Mouse (Mus musculus): ENCODE measurements around the gene Ghrh. TPM values are rescaled to one million over a fixed set of nuclear protein-coding genes. Genes with fewer than 3 reads are reported as not detected.
A peak's percentile ranks its signal among the peaks of the same experiment; 100 is the strongest.

Ghrh gene
- total RNA-seq, 2 experiments from 2014 or later: not detected

DNA sequence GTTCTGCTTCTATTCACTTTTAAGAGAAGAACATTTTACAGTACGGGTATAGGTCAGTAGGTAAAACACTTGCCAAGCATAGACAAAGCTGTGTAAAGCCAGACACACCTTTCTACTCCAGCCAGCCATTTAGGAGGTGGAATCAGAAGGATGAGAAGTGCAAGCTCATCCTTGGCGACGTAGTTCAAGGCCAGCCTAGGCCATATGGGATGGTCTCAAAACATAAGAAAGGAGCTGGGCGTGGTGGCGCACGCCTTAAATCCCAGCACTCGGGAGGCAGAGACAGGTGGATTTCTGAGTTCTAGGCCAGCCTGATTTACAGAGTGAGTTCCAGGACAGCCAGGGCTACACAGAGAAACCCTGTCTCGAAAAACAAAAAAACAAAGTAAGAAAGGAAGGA lies 37.7 kb downstream of the Ghrh start:
- intact Hi-C loops (cut with DNase I): no loop called here
- no peak for DNase-seq

DNA sequence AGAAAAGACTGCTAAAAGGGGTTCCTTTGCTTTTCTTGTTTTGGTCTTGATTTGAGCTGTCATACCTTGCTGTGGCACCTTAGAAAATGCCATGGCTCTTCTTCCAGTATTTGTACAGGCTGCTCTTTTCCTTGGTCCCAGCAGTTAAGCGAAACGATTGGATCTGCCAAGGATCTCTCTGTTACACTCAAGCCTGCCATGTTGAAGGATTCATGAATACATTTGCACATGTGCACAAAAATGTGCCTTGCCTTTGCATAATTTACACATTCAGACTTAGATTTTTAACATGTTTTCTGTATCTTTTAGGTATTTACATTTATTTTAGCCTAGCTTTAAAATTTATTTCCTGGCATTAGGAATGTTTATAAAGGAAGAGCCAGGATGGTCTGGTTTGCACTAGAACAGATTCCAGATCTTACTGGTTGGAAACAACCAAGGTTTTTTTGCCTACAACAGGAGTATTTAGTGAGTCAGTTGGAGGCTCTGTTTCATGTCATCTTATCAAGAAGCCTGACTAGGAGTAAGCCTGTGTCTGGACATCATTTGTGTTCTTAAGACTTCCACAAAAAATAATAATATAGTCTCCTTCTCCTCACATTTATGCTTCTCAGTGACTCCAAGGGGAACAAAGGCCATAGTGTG lies 38.9 kb downstream of the Ghrh start:
- DNase-seq: no peak

DNA sequence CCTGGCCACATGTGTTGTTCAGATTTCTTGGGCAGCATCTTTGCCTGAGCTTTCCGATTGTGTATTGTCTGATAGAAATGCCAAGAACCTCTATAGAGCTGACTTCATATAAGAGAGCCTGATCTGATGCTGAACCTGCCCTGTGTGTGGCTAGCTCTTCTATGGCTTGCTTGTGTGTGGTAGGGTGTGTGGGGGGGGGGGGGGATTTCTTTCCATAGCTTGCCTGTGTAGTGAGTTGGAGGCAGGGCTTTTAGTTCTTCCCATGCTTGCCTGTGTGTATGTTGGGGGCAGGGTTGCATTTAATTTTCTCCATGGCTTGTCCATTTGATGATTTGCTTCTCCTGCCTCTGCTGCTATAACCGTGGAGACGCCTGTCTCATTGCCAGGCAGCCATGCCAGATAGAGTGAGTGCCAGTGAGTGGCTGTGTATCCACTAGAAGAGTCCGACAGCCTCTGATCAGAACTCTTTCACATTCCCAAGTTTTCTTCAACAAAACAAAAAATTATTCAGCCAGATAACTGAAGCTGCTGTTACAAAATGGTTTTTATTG lies 39.5 kb downstream of the Ghrh start:
- DNase-seq: peak in 1 of 2 experiments; percentile 49
- intact Hi-C loops (cut with DNase I): no loop called here

More for the DNA sequence above, 38.9 kb downstream of the Ghrh start:
- intact Hi-C loops (cut with DNase I): no loop called here

DNA sequence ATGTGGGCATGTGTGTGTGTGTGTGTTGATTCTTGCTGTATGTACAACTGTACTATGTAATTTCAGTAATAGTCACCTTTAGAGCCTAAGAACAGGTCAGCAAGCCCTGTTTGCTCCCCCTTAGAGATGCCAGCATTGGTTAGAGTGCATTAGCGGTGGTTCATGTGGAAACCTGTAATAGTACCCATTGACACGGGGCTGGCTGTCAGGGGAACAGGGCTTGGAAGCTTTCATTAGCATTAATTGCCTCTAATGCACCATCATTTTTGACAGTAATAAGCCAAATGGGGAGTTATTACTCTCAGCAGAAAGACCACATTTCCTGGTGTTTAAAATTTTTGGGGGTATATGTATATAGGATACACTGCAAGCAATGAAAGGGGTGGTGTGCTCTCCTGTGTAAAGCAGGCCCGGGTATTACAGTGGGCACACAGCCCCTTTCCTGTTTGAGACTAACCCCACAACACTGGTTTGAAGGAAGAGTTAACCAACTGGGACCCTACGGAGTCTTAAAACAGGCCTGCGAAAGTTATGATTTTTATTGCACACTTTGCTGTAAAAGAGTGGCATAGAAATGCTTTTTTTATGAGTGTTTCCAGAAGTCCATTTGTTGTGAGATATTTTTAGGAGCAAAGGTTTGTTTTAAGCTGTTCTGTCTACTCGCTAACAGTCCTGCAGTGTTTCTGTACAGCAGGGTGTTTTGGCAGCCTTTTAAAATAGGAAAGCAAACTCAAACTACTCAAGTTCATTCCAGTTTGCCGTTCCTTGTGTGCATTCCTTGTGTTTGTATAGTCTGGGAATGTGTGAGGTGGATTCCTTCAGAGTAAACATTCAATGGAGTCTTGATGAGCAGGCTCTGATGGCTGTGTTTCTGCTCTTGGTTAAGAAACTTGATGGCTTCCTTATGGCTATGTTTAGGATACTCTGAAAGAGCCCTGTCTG lies 40.9 kb downstream of the Ghrh start:
- intact Hi-C loops (cut with DNase I): no loop called here
- DNase-seq: no peak

DNA sequence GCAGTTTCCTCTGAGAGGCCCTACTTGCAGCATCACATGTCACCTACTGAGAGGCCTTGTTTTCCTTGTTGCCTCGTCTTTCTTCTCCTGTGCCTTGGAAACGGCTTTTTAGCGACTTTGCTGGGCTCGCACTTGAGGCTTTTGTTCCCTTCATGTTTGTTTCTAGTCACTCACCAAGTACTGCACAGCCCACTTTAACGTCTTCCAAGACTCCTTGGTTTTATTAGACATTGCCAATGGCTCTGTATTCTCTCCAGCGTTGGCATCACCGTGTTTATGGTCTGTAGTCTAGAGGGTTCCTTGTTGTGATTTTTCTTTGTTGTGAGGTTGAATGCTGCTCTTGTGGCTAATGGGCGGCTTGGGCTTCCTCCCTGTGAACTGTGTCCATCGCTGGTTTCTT lies 44.2 kb downstream of the Ghrh start:
- intact Hi-C loops (cut with DNase I): no loop called here

DNA sequence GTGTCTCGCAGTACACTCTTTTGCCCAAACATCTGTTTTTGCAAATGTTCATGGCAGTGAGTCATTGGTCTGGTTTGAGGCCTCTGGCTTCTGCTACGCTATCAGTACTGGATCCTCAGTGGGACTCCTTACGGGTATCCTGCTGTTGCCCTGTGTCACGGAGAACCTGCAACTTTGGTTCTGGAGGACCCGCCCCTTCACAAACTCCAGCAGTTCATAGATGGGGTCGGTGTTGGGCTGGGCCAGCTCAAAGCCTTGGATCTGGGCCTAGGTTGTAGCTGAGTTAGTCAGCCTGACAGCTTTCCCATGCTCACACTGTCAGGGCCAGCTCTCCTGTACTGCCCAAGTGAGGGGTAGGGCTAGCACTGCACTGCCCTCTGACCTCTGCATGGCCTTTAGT lies 47.3 kb downstream of the Ghrh start:
- intact Hi-C loops (cut with DNase I): no loop called here
- no peak for DNase-seq

More for the DNA sequence above, 44.2 kb downstream of the Ghrh start:
- no peak for DNase-seq

DNA sequence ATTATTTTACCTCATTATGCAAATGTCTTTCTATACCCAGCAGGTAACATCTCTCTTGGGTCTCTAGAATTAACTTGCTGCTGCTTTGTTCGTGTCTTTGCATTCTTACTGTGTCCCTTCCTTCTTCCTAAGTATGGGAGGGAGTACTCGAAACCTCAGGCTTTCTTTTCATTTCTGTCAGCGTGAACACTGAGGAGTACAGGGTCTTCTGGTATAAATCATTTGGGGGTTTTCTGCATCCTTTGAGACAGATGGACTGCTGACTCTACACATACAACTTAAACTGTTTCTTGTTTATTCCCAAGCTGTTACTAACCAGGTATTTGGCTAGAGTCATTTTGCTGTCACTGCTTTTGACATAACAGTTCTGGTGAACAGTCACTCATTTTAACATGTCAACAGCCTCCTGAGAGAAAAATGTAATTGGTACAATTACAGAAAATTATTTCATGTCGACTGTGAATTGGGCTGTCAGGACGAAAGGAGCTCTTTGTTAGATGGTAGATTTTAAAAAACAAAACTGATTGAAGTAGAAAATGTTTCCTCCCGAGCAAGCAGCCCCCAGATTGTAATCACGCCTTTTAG lies 51.1 kb downstream of the Ghrh start:
- intact Hi-C loops (cut with DNase I): no loop called here
- no peak for DNase-seq

DNA sequence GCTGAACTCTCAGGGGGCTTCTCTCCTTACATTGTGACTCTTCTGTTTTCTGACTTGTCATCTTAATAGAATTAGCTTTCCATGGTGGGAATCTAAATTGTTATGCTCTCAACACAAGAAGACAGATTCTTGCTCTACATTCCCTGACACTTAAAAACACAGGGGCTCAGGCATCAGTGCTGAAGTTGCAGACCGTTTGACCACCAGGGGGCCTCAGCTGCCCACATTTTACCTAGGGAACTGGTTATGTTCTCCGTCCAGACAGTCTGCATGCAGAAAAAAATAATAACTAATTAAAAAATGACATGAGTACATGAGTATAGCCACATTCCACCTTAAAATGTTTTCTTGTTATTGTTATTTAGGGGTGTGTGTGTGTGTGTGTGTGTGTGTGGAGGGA lies 55.2 kb downstream of the Ghrh start:
- intact Hi-C loops (cut with DNase I): loop anchor here (2.0 kb wide), 2 partner anchors 165 to 279 kb away; partner anchors contain the start of gene Blcap
- peak; percentile 72 to 80 for DNase-seq

DNA sequence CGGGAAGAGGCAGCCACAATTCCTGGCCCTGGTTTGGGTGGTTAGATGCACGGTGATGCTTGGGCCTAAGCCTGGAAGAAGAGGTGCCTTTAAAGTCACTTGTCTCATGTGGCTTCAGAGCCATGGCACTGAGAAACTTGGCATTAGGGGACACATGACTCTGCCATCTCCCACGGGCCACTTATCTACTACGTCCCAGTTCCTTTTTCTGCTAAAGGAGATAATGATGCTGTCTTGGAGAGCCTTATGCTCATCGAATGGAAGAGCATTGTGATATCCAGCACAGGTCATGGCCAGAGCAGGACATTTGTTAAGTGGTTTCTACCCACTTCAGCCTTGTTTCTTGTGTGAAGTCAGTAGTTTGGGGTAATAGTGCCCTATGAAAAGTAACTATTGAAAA lies 58.3 kb downstream of the Ghrh start:
- DNase-seq: no peak
- intact Hi-C loops (cut with DNase I): no loop called here

DNA sequence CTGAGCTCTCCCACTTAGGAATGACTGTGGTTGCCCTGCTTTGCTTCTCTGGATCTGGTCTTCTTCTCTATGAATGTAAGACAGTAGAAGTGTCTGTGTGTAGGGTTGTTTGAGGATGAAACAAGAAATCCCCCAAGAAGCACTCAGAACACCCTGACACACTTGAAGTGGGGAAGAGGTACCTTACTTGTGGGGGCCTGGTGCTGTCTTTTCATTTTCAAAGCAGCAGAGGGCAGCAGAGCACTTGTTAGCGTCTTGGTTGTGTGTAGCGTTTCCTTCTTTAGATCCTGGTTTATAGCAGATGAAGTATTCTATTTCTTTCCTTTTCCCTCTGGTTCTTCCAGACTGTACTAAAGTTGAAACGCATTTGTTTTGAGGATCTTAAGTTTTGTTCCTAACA lies 59.8 kb downstream of the Ghrh start:
- intact Hi-C loops (cut with DNase I): no loop called here
- DNase-seq: peak; percentile 22 to 43

DNA sequence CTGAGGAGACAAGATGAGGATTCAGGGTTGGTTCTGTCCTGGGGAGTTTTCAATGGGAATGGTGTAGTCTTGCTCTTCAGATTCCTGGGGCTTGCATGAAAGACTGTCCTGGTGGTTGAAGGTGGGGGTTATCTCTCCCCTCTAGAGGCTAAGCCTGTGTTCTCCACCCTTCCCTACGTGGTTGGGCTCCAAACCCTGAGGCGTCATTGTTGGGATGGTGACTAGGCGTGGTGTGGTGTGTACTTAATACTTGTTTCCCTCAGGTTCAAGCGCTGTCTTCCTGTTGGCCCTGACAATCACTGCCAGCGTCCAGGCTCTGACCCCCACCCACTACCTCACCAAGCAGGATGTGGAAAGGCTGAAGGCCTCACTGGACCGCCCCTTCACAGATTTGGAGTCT lies 64.0 kb downstream of the Ghrh start:
- intact Hi-C loops (cut with DNase I): no loop called here
- DNase-seq: no peak

Other genes with a start within 250 kb of the Ghrh start
- gene Samhd1, start 212.2 kb downstream of the Ghrh start, total RNA-seq (2021): 10 to 100 TPM; 21.9 to 22.4 TPM
- 1 to 10 TPM; 3.1 to 4.3 TPM for gene Rbl1, start 143.0 kb downstream of the Ghrh start, total RNA-seq (2021)
- gene Rpn2, start 68.5 kb downstream of the Ghrh start, total RNA-seq (2021): 10 to 100 TPM; 89.2 to 94.4 TPM
- gene Mroh8, start 68.0 kb downstream of the Ghrh start, total RNA-seq (2021): under 1 TPM; 0.12 to 0.19 TPM
- 10 to 100 TPM; 20.7 to 23.3 TPM for gene Manbal, start 20.1 kb upstream of the Ghrh start, total RNA-seq (2021)
- gene Src, start 70.9 kb upstream of the Ghrh start, total RNA-seq (2021): 1 to 10 TPM; 5.5 to 6.9 TPM
- gene Nnat, start 212.6 kb upstream of the Ghrh start, total RNA-seq (2021): 1 to 10 TPM; 3.6 to 7.5 TPM
- 10 to 100 TPM; 59.0 to 59.5 TPM for gene Blcap, start 223.8 kb upstream of the Ghrh start, total RNA-seq (2021)